8 mouse cellular contexts compared by ENCODE assay signal in the genomic region with DNA sequence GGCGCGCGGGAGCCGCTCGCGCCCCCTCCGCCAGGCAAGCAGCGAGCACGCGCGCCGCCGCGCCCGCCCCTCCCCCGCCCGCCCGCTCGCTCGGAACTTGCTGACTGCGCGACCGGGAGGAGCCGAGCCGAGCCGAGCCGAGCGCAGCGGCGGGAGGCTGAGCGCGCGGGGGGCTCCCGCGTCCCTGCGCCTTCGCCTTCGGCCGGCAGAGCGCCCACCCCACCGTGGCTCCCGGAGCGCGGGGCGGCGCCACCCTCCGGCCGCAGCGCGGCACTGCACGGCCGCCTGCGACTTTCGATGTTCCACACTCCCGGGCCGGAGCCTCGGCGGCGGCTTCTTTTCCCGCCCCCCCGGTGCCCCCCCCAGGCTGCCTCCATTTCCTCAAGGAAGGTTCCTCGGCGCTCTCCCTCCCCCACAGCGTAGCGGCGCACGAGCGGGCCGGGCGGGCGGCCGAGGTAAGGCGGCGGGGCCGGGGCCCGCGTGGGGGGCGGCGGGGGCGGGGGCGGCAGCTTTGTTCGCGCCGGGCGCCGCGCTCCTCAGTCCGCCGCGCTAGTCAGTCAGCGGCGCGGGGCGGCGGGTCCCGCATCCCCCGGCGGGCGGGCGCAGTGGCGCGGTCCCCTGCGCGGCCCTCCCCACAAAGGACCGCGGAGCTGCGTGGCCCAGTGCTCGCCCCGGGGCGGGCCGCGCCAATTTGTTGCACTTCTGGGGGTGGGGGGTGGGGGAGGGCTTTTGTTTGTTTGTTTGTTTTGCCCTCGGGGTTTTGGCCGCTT. TPM values are rescaled to one million over a fixed set of nuclear protein-coding genes. Genes with fewer than 3 reads are reported as not detected.
DNase-seq lines count a peak whose midpoint lies in the region; ATAC-seq lines count a peak whose summit lies in the region.

No protein-coding gene starts in this region.

- peak; percentile 84 for DNase-seq in layer of hippocampus, adult 11-12 months (ENCODE audit: low spot score)
- no peak for DNase-seq in layer of hippocampus, adult 9-10 months (ENCODE audit: low spot score)
- DNase-seq in embryonic facial prominence, embryonic 10.5 days (ENCODE audit: low spot score): peak; percentile 93
- DNase-seq in heart, adult 11 months: peak; percentile 98
- DNase-seq in kidney, adult 18-20 months: peak; percentile 81
- peak; percentile 81 to 85 for DNase-seq in spleen, postnatal 10 days (ENCODE audit: low spot score in 2 of 2)

- H3K36me3 ChIP-seq in embryonic facial prominence, embryonic 10.5 days (replicated peaks): peaks cover 8% of the 10 kb centered on the region
- peaks cover 6% of the 10 kb centered on the region for H3K36me3 ChIP-seq in limb, embryonic 13.5 days
- no peaks in the 10 kb centered on the region for H3K36me3 ChIP-seq in midbrain, embryonic 15.5 days (replicated peaks)

- H3K9me3 ChIP-seq in embryonic facial prominence, embryonic 10.5 days: no peaks in the 10 kb centered on the region
- no peaks in the 10 kb centered on the region for H3K9me3 ChIP-seq in limb, embryonic 13.5 days
- H3K9me3 ChIP-seq in midbrain, embryonic 15.5 days: no peaks in the 10 kb centered on the region

- H3K27ac ChIP-seq in embryonic facial prominence, embryonic 10.5 days (replicated peaks): peak overlapping the region; percentile 99
- peak overlapping the region; percentile 99 for H3K27ac ChIP-seq in limb, embryonic 13.5 days
- H3K27ac ChIP-seq in midbrain, embryonic 15.5 days: peak overlapping the region; percentile 98

- H3K4me2 ChIP-seq in limb, embryonic 13.5 days (replicated peaks): peak overlapping the region; percentile 70
- H3K4me2 ChIP-seq in midbrain, embryonic 15.5 days: peak overlapping the region; percentile 72

- ATAC-seq in limb, embryonic 13.5 days (ENCODE audit: low FRiP score, low read depth): peak; percentile 94
- ATAC-seq in midbrain, embryonic 15.5 days (replicated peaks): peak; percentile 96

- no peaks in the 10 kb centered on the region for H3K27me3 ChIP-seq in embryonic facial prominence, embryonic 10.5 days (replicated peaks; ENCODE audit: low read depth, poor library complexity, severe bottlenecking)
- no peaks in the 10 kb centered on the region for H3K27me3 ChIP-seq in limb, embryonic 13.5 days
- no peaks in the 10 kb centered on the region for H3K27me3 ChIP-seq in midbrain, embryonic 15.5 days (replicated peaks)

- H3K4me1 ChIP-seq in embryonic facial prominence, embryonic 10.5 days: peaks cover 57% of the 10 kb centered on the region
- peaks cover 33% of the 10 kb centered on the region for H3K4me1 ChIP-seq in limb, embryonic 13.5 days
- H3K4me1 ChIP-seq in midbrain, embryonic 15.5 days: peaks cover 29% of the 10 kb centered on the region

- WGBS in embryonic facial prominence, embryonic 10.5 days: under 1% methylated on average over 113 of the region's 114 CpGs
- under 1% methylated on average over 59 of the region's 114 CpGs for WGBS in limb, embryonic 13.5 days
- under 1% methylated on average over 79 of the region's 114 CpGs for WGBS in midbrain, embryonic 15.5 days

- H3K4me3 ChIP-seq in embryonic facial prominence, embryonic 10.5 days: peak overlapping the region; percentile 83
- peak overlapping the region; percentile 75 for H3K4me3 ChIP-seq in limb, embryonic 13.5 days
- peak overlapping the region; percentile 87 for H3K4me3 ChIP-seq in midbrain, embryonic 15.5 days

- peak overlapping the region; percentile 96 for H3K9ac ChIP-seq in limb, embryonic 13.5 days
- H3K9ac ChIP-seq in midbrain, embryonic 15.5 days: peak overlapping the region; percentile 97

RNA-seq across cellular contexts. Expression of gene Ube2e3, which starts 1.2 kb away (rescaled TPM):
- polyA plus RNA-seq in embryonic facial prominence, embryonic 10.5 days (2016; fragmentation: Nextera tagmentation; extraction: Ambion mirVana): 209 and 212 TPM in 2 replicates
- 224 and 231 TPM in 2 replicates for polyA plus RNA-seq in limb, embryonic 13.5 days (2015; fragmentation: Nextera tagmentation; extraction: Ambion mirVana)
- polyA plus RNA-seq in midbrain, embryonic 15.5 days (2015; fragmentation: Nextera tagmentation; extraction: Ambion mirVana): 268 and 294 TPM in 2 replicates
